Mouse (Mus musculus): ENCODE measurements around the gene B3galt1.

The B3galt1 gene

GRCm38 (mm10) chr2:67903769-67904168 lies 338.1 kb downstream of the B3galt1 start:
- DNase-seq (ENCODE audit: low spot score in 2 of 2): no peak

DNA sequence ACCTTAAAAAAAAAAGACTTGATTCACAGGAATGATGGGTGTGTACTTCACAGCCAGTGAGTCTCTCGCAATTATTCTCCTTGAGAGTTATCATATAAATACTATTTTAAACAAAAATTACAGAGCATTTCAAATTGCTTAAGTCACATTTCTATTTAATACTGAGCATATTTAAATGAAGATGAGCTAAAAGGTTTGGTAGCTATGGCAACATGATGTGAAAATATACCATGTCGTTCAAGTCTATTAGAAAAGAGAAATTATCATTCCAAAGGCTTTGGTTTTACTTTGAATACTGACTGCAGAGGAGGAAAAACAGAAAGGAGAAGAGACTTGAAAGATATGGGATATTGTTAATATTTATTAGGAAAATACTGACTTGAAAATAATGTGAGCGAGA lies 366.3 kb downstream of the B3galt1 start:
- DNase-seq (ENCODE audit: low spot score in 2 of 2): no peak

- DNase-seq (ENCODE audit: low spot score in 2 of 2): no peak
Observed at GRCm38 (mm10) chr2:67948408-67948807, 382.7 kb downstream of the B3galt1 start.

- DNase-seq (ENCODE audit: low spot score in 2 of 2): no peak
Observed at GRCm38 (mm10) chr2:67956182-67956581, 390.5 kb downstream of the B3galt1 start.

- DNase-seq (ENCODE audit: low spot score in 2 of 2): no peak
Observed at GRCm38 (mm10) chr2:67957561-67957960, 391.9 kb downstream of the B3galt1 start.

- no peak for DNase-seq (ENCODE audit: low spot score in 2 of 2)
Observed at GRCm38 (mm10) chr2:67960711-67961110, 395.0 kb downstream of the B3galt1 start.

- no peak for DNase-seq (ENCODE audit: low spot score in 2 of 2)
Observed at GRCm38 (mm10) chr2:67968812-67969211, 403.1 kb downstream of the B3galt1 start.

GRCm38 (mm10) chr2:67971091-67971490 lies 405.4 kb downstream of the B3galt1 start:
- DNase-seq (ENCODE audit: low spot score in 2 of 2): no peak

DNA sequence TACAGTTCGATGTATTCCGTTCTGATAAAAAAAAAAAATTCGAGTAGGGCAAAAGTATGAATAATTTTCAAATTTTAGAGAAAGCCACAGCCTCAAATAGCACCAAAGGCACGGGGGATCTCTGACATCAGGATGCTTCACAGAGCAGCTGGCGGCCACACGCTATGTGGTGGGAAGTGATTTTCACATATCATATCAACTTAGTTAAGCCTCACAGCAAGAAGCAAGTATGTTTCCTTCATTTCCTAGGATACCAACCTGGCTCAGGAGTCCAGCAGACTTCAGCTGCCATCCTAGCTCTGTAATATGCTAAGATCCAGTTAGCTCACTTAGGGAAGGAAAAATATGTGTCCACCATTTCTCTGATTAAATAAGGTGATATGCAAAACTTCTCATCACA lies 405.9 kb downstream of the B3galt1 start:
- peak; percentile 29 to 46 for DNase-seq (ENCODE audit: low spot score in 2 of 2)

DNA sequence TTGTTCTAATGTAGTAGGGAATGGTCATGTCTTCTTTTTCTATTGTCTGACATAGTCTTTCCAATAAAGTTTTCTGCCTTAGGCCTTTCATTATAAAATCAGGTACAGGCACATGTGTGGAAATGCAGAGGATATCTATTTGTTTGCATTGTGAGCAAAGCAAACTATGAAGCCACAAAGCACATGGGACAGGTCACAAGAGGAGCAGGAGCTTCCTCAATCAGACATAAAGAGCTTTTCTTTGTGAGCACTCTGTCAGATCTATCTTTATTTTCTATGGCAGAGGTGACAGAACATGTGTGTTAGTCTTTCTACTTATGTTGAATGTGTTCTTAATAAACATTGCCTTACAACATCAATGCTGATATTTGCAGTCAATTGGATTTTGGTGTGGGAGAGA lies 410.1 kb downstream of the B3galt1 start:
- DNase-seq (ENCODE audit: low spot score in 2 of 2): no peak

- DNase-seq (ENCODE audit: low spot score in 2 of 2): no peak
Observed at GRCm38 (mm10) chr2:67976488-67976887, 410.8 kb downstream of the B3galt1 start.

GRCm38 (mm10) chr2:67977620-67978262 lies 412.1 kb downstream of the B3galt1 start:
- DNase-seq (ENCODE audit: low spot score in 2 of 2): no peak

DNA sequence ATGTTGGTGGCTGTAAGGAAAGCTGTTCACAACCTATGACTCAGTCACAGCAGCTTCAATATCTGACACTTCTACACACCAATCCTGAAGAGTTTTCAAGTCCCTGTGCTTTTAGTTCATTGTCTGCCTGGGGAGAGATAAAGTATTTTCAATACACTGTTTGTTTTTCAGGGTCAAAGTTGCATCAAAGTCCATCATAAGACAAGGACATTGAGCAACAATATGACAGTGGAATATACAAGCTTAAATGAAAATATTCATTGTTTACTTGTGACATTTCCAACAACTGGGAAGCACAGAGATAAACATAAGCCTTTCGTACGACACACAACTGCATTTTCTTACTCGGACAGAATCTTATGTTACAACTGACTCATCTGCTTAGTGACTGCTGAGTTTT lies 417.9 kb downstream of the B3galt1 start:
- no peak for DNase-seq (ENCODE audit: low spot score in 2 of 2)

DNA sequence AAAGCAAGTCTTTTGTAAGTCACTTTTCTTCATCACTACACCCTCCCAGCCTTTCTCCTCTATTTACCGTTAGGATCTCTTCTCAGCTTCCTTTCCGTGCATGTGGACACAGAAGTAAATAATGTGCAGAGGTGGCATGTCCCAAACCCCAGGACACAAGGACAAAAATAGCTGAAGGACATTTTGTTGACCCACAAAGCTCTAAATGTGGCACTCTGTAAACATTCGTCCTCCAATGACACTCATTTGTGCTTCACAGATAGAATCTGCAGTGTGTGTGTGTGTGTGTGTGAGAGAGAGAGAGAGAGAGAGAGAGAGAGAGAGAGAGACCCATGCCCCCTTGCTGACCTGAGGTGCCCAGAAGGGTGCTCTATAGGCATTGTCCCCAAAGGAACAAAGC lies 419.5 kb downstream of the B3galt1 start:
- DNase-seq (ENCODE audit: low spot score in 2 of 2): no peak

DNA sequence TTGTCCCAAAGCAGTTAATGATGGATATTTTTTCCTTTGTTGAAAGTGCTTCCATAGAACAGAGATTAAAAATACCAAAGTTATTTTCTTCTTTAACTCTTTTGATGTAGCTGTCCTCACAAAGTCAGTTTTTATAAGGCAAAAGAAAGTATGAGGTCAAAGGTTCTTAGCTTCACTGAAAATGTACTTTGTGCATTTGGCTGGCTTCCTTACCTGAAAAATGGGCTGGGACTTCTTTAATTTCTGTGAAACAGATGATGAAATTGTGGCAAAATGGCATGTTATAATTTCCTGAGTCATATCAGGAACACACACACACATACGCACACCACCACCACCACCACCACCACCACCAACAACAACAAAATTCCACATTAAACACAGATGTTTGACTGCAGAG lies 427.8 kb downstream of the B3galt1 start:
- no peak for DNase-seq (ENCODE audit: low spot score in 2 of 2)

- DNase-seq (ENCODE audit: low spot score in 2 of 2): no peak
Observed at GRCm38 (mm10) chr2:68003091-68003490, 437.4 kb downstream of the B3galt1 start.

DNA sequence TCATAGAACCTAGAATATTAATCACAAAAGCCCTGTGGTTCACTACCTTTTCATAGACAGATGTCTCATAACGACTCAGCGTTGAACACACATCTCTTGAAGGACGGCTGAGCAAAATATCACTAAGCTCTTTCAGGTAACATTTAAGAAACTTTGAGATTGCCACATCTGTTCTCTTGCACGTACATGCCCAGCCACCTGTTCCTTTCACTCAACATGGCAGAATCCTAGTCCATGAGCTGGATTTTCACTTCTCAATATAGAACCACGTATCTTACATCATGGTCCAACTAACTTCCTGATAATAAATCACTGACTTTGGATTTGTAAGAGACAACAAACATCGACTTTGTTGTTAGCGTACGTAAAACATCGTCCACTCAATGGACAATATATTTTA lies 439.5 kb downstream of the B3galt1 start:
- no peak for DNase-seq (ENCODE audit: low spot score in 2 of 2)

DNA sequence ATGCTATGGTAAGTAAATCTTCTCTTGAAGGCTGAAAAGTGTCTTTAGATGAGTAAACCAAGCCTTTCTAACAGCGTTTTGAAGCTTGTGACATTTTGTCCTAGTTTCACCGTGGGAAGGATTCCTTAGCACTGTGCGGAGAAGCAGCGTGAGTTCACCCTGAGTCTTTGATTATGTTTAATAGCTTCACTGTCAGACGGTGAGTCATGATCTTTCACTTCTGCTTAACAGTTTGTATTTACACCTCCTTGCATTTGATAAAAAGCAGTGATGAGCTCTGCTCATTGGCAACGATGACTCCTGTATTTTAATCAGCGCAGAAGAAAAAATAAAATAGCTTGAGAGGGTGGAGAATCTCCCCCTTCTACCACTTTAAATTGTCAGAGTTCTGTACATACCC lies 440.0 kb downstream of the B3galt1 start:
- no peak for DNase-seq (ENCODE audit: low spot score in 2 of 2)

GRCm38 (mm10) chr2:68011336-68011735 lies 445.7 kb downstream of the B3galt1 start:
- DNase-seq (ENCODE audit: low spot score in 2 of 2): no peak

- DNase-seq (ENCODE audit: low spot score in 2 of 2): no peak
Observed at GRCm38 (mm10) chr2:68020251-68020680, 454.6 kb downstream of the B3galt1 start.

GRCm38 (mm10) chr2:68021541-68022152 lies 456.0 kb downstream of the B3galt1 start:
- DNase-seq (ENCODE audit: low spot score in 2 of 2): no peak

DNA sequence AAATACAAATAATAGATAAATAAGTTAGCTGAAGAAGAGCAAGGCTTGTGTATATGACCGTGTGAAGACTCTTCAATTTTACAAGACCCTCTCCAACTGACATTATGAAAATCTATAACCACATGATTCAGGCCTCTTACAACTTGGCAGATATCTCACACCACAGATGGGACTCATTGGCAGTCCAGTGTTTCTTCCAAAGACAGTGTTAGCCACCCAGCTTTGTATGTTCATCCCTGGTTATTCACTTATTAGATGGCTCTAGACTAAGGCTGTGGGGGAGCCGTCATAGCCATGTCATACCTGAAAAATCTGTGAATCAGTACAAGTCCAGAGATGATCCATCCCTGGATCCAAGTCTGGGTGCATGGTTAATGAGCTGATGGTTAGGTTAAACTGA lies 463.1 kb downstream of the B3galt1 start:
- no peak for DNase-seq (ENCODE audit: low spot score in 2 of 2)

GRCm38 (mm10) chr2:68034711-68035110 lies 469.0 kb downstream of the B3galt1 start:
- DNase-seq (ENCODE audit: low spot score in 2 of 2): no peak

GRCm38 (mm10) chr2:68040752-68041151 lies 475.1 kb downstream of the B3galt1 start:
- no peak for DNase-seq (ENCODE audit: low spot score in 2 of 2)
